Mouse (Mus musculus): ENCODE data around the gene Selenbp1. TPM values are rescaled to one million over a fixed set of nuclear protein-coding genes. Genes with fewer than 3 reads are reported as not detected.
"Not testable (repeated sequence)": the region's sequence is repeated elsewhere in the genome, so short reads cannot be mapped to it uniquely, and the experiment has no call there.

Selenbp1 gene
- total and polyA plus RNA-seq, 2 experiments from 2014 or later, result 11.7 to 19.8 TPM

DNA sequence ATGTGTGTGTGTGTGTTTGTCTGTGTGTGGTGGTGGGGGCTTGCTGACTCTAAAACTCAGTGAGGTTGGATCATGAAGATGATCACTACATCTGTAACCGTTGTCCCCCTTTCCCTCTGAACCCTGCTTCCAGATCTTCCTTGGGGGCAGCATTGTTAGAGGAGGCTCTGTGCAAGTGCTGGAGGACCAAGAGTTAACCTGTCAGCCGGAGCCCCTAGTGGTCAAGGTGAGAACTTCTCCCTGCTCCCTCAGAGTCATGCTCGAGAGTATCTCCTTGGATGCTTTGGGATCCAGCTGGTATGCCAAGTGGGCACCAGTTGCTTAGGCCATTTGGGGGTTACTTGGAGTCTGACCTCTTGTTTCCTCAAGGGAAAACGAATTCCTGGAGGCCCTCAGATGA lies 10.8 kb downstream of the Selenbp1 start:
- not testable (repeated sequence) for H3K9ac ChIP-seq (replicated peaks; ENCODE audit: low read length, poor library complexity, severe bottlenecking); H3K4me3 ChIP-seq (ENCODE audit: low read depth, low read length); H3K36me3 ChIP-seq (ENCODE audit: insufficient read depth, low read length); H3K4me1 ChIP-seq (ENCODE audit: insufficient read depth, low read length); H3K27ac ChIP-seq (ENCODE audit: low read depth, low read length); H3K27me3 ChIP-seq (ENCODE audit: insufficient read depth, low read length); H3K9me3 ChIP-seq (ENCODE audit: low read length); H3K4me2 ChIP-seq (ENCODE audit: low read depth, low read length, poor library complexity, severe bottlenecking); DNase-seq (ENCODE audit: low spot score); ATAC-seq (ENCODE audit: low FRiP score)
- WGBS, result 24% methylated on average over 4 of the region's 4 CpGs
- TF ChIP-seq CTCF (IDR thresholded peaks at IDR 0.05), result peak; percentile 57

DNA sequence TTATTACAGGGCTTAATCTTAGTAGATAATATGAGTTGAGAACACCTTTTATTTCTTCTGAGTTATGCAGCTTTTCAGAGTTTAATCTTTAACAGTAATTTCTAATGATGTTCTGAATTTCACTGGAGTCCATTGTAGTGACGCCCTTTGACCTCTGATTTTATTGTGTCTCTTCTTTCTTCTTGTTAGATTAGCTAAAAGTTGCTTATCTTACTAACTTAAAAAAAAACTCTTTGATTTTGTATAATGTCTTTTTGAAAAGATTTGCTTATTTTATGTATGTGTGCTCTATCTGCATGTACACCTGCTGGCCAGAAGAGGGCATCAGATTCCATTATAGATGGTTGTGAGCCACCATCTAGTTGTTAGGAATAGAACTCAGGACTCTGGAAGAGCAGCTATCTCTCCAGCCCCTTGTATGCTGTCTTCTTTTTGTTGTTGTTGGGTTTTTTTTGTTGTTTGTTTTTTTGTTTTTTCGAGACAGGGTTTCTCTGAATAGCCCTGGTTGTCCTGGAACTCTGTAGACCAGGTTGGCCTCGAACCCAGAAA lies 15.3 kb downstream of the Selenbp1 start:
- Histone ChIP-seq H3K36me3 (ENCODE audit: insufficient read depth, low read length) (no peaks in the 10 kb centered on the region), H3K27ac (ENCODE audit: low read depth, low read length) (no peak overlapping the region), H3K9ac (replicated peaks; ENCODE audit: low read length, poor library complexity, severe bottlenecking) (no peak overlapping the region), H3K4me2 (ENCODE audit: low read depth, low read length, poor library complexity, severe bottlenecking) (no peak overlapping the region), H3K9me3 (ENCODE audit: low read length) (no peaks in the 10 kb centered on the region), H3K4me3 (ENCODE audit: low read depth, low read length) (no peak overlapping the region), H3K27me3 (ENCODE audit: insufficient read depth, low read length) (no peaks in the 10 kb centered on the region), H3K4me1 (ENCODE audit: insufficient read depth, low read length) (no peaks in the 10 kb centered on the region)
- peak; percentile 61 for TF ChIP-seq CTCF (IDR thresholded peaks at IDR 0.05)
- 67% methylated on average over 3 of the region's 3 CpGs for WGBS
- ATAC-seq (ENCODE audit: low FRiP score), result no peak
- no peak for DNase-seq (ENCODE audit: low spot score)

DNA sequence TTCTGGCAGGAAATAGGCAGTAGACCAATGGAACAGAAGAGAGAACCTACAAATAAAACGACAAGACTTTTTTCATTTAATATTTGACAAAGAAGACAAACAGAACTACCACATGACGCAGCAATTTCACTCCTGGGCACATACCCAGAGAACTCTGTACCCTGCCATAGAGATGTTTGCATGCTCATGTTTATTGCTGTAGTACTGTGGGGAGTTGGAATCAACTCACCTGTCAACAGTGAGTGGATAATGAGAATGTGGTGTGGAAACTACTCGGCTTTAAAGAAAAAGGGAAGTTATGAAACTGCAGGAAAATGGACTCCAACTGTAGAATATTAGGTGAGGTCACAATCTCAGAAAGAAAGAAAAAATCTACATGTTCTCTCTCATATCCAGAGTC lies 16.8 kb downstream of the Selenbp1 start:
- no peak for TF ChIP-seq CTCF (IDR thresholded peaks at IDR 0.05)
- no peak overlapping the region for H3K9ac ChIP-seq (replicated peaks; ENCODE audit: low read length, poor library complexity, severe bottlenecking)
- H3K27me3 ChIP-seq (ENCODE audit: insufficient read depth, low read length), result no peaks in the 10 kb centered on the region
- H3K27ac ChIP-seq (ENCODE audit: low read depth, low read length), result no peak overlapping the region
- H3K36me3 ChIP-seq (ENCODE audit: insufficient read depth, low read length), result no peaks in the 10 kb centered on the region
- DNase-seq (ENCODE audit: low spot score) (no peak), ATAC-seq (ENCODE audit: low FRiP score) (no peak)
- H3K9me3 ChIP-seq (ENCODE audit: low read length), result no peaks in the 10 kb centered on the region
- no peak overlapping the region for H3K4me2 ChIP-seq (ENCODE audit: low read depth, low read length, poor library complexity, severe bottlenecking)
- no peaks in the 10 kb centered on the region for H3K4me1 ChIP-seq (ENCODE audit: insufficient read depth, low read length)
- WGBS, result 91% methylated on average over 3 of the region's 3 CpGs
- H3K4me3 ChIP-seq (ENCODE audit: low read depth, low read length), result no peak overlapping the region

DNA sequence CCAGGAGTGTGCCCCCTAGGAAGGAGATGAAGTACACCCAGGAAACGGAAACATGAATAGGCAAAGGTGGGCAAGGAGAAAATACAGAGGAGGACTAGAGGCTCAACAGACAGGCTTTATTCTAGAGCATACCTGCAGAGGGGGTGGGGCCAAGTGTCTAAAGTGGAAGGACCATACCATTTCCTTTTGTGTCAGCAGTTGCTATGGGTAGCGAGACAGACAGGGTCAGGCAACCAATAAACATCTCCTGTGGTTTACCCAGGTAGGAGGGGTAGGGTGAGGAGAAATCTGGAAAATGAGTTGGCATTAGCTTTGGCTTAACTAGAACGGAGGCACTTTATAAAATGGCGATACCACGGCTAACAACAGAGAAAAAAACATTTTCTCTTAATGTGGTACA lies 19.9 kb downstream of the Selenbp1 start:
- 56% methylated on average over 5 of the region's 5 CpGs for WGBS
- H3K4me2 ChIP-seq (ENCODE audit: low read depth, low read length, poor library complexity, severe bottlenecking), result peak overlapping the region; percentile 58
- H3K9me3 ChIP-seq (ENCODE audit: low read length), result no peaks in the 10 kb centered on the region
- H3K9ac ChIP-seq (replicated peaks; ENCODE audit: low read length, poor library complexity, severe bottlenecking), result peak overlapping the region; percentile 74; the same call in 1 of the 2 replicates
- H3K27ac ChIP-seq (ENCODE audit: low read depth, low read length), result peak overlapping the region; percentile 90
- DNase-seq (ENCODE audit: low spot score), result peak; percentile 46
- H3K4me3 ChIP-seq (ENCODE audit: low read depth, low read length), result peak overlapping the region; percentile 48
- peaks cover 21% of the 10 kb centered on the region for H3K36me3 ChIP-seq (ENCODE audit: insufficient read depth, low read length)
- H3K4me1 ChIP-seq (ENCODE audit: insufficient read depth, low read length), result peaks cover 7% of the 10 kb centered on the region; the same call in 1 of the 2 replicates
- ATAC-seq (ENCODE audit: low FRiP score), result peak; percentile 31
- no peaks in the 10 kb centered on the region for H3K27me3 ChIP-seq (ENCODE audit: insufficient read depth, low read length)
- TF ChIP-seq CTCF (IDR thresholded peaks at IDR 0.05), result peak; percentile 35; the same call in 1 of the 2 replicates

DNA sequence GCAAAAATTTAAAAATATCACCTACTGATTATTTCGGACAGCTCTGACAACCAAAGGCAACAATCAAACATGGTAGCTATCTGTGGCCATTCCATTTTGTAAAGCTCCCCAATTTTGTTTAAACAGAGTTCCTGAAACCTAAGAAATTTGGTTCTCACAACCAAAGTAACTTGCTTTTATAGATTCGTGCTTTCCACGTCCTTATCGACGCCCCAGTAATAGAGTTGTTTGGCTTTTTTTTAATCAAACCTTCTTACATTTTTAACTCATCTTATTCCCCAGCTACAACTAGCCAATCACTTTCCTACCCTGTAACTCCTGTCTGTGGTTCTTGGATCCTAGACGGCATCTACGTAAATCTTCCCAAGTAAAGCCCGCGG lies 20.5 kb downstream of the Selenbp1 start:
- no peaks in the 10 kb centered on the region for H3K27me3 ChIP-seq (ENCODE audit: insufficient read depth, low read length)
- no peaks in the 10 kb centered on the region for H3K9me3 ChIP-seq (ENCODE audit: low read length)
- peak overlapping the region; percentile 58 for H3K4me2 ChIP-seq (ENCODE audit: low read depth, low read length, poor library complexity, severe bottlenecking)
- H3K9ac ChIP-seq (replicated peaks; ENCODE audit: low read length, poor library complexity, severe bottlenecking), result peak overlapping the region; percentile 74; the same call in 1 of the 2 replicates
- peaks cover 7% of the 10 kb centered on the region; the same call in 1 of the 2 replicates for H3K4me1 ChIP-seq (ENCODE audit: insufficient read depth, low read length)
- no peak for TF ChIP-seq CTCF (IDR thresholded peaks at IDR 0.05)
- 10% methylated on average over 9 of the region's 9 CpGs for WGBS
- DNase-seq (ENCODE audit: low spot score) (no peak), ATAC-seq (ENCODE audit: low FRiP score) (peak; percentile 41; the same call in 1 of the 2 replicates)
- peak overlapping the region; percentile 48 for H3K4me3 ChIP-seq (ENCODE audit: low read depth, low read length)
- H3K27ac ChIP-seq (ENCODE audit: low read depth, low read length), result peak overlapping the region; percentile 90
- H3K36me3 ChIP-seq (ENCODE audit: insufficient read depth, low read length), result peaks cover 26% of the 10 kb centered on the region

DNA sequence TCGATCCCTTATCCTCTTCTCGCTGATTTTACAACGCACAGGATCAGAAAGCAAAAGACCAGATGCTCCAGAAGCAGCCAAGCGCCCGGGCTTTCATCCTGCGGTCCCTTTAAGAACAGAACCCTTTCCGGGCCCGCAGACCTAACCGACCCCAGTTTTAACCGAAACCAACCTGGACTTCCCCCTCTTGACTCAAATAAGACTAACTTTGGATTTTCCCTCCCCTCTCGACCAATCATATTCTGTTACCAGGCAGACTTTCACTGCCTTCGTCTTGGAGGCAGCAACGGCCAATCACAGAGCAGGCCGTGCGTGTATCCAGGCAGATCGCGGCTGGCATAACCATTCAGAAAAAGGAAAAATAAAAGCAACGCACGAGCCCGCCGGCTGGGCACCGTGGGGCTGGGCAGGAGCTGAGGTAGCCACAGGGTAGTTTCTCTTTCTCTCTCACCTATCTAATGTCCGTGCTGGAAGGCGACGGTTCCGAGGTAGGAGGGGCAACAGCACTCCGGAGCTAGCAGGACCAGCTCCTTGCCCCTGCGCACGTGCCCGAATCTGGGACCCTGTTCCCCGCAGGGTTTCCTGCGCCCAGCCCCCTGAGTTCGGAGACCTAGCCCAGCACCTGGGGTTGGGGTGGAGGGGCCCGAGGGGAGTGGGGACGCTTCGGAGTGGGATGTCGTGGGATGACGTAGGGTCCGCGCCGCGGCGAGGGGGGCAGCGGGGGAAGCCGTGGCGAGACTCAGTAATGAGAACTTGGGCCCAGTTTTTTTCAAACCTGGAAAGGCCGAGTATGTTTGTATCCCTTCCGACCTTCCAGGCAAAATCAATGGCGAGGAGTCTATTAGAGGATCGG lies 21.1 kb downstream of the Selenbp1 start, which contains the start of gene Rfx5:
Rfx5 (plus strand) TSS at position 312 of the 853 bp plus-strand sequence.
- TF ChIP-seq CTCF (IDR thresholded peaks at IDR 0.05), result no peak
- Histone ChIP-seq H3K36me3 (ENCODE audit: insufficient read depth, low read length) (peaks cover 32% of the 10 kb centered on the region), H3K27me3 (ENCODE audit: insufficient read depth, low read length) (no peaks in the 10 kb centered on the region), H3K9me3 (ENCODE audit: low read length) (no peaks in the 10 kb centered on the region), H3K4me3 (ENCODE audit: low read depth, low read length) (peak within 1 kb of the TSS; percentile 48), H3K9ac (replicated peaks; ENCODE audit: low read length, poor library complexity, severe bottlenecking) (peak within 1 kb of the TSS; percentile 74), H3K27ac (ENCODE audit: low read depth, low read length) (peak within 1 kb of the TSS; percentile 90), H3K4me1 (ENCODE audit: insufficient read depth, low read length) (peaks cover 7% of the 10 kb centered on the region; the same call in 1 of the 2 replicates), H3K4me2 (ENCODE audit: low read depth, low read length, poor library complexity, severe bottlenecking) (peak within 1 kb of the TSS; percentile 58)
- WGBS, result 0% methylated on average over 46 of the region's 50 CpGs
- ATAC-seq (ENCODE audit: low FRiP score) (peak; percentile 96), DNase-seq (ENCODE audit: low spot score) (peak; percentile 98)

Measured in midbrain, postnatal 0 days (tissue).